Comparison of ENCODE assay signal across 23 mouse cellular contexts in the genomic region with DNA sequence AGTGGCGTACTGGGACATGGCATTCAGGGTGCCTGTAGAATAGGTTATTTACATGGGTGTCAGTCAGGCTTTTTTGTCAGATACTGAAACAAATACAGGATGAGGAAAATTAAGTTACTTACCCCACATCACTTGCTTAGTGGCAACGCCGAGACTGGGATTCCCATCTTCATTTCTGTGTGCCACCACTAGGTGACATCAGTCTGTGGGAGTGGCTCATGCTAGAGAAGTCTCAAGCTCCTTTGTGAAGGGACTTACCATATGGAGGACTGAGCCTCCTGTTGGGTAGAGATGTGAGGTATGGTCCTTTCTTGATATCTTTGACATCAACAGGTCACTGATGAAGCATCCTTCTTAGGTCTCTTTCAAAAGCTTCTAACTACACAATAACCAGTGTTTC.
DNase-seq lines count a peak whose midpoint lies in the region; ATAC-seq and TF ChIP-seq lines count a peak whose summit lies in the region.
"Had no signal": no experiment of that assay in that cellular context is flagged by ENCODE, and none has a peak within 500 bp of the region (broad histone marks: within the 10 kb centered on the region; RNA-seq: fewer than 3 reads in every experiment).

No protein-coding gene starts in this region.

- TF ChIP-seq POLR2A in heart, adult 2 months (IDR thresholded peaks at IDR 0.05; ENCODE audit: insufficient read depth, low read depth, low read length), result no peak

- no peak for DNase-seq in heart, adult 2 months
- no peak for DNase-seq in heart, embryonic 10.5 days (ENCODE audit: low spot score)
- no peak for DNase-seq in lung, embryonic 14.5 days
- DNase-seq in lung, postnatal 25 days (ENCODE audit: low spot score), result no peak
- DNase-seq in ZHBTc4 (ENCODE audit: low read depth, low spot score), result peak; percentile 4
- DNase-seq in stomach, postnatal 0 days (ENCODE audit: low spot score), result no peak
- DNase-seq in thymus, postnatal 14 days, result no peak
- DNase-seq: adrenal gland, postnatal 14 days; B cell, adult 2 months; cerebellum, adult 11 months; embryo, embryonic 11 days; heart, postnatal 10 days; kidney, adult 11 months; thymus, adult 2 months had no signal

- H3K4me1 ChIP-seq in heart, adult 2 months (ENCODE audit: control insufficient read depth, insufficient read depth, low read length), result no peaks in the 10 kb centered on the region
- no peaks in the 10 kb centered on the region for H3K4me1 ChIP-seq in heart, embryonic 10.5 days
- no peaks in the 10 kb centered on the region for H3K4me1 ChIP-seq in lung, embryonic 14.5 days (ENCODE audit: insufficient read depth)
- H3K4me1 ChIP-seq in stomach, postnatal 0 days (replicated peaks; ENCODE audit: control insufficient read depth, insufficient read depth), result no peaks in the 10 kb centered on the region
- H3K4me1 ChIP-seq: forebrain, embryonic 13.5 days; heart, embryonic 12.5 days; hindbrain, embryonic 10.5 days; kidney, embryonic 15.5 days; limb, embryonic 12.5 days; liver, embryonic 12.5 days; lung, embryonic 15.5 days had no signal

- no peak overlapping the region for H3K27ac ChIP-seq in heart, adult 2 months
- no peak overlapping the region for H3K27ac ChIP-seq in heart, embryonic 10.5 days
- H3K27ac ChIP-seq in lung, embryonic 14.5 days (ENCODE audit: low read depth), result no peak overlapping the region
- no peak overlapping the region for H3K27ac ChIP-seq in stomach, postnatal 0 days (replicated peaks)
- H3K27ac ChIP-seq: forebrain, embryonic 13.5 days; hindbrain, embryonic 10.5 days; kidney, embryonic 15.5 days; limb, embryonic 12.5 days; liver, embryonic 12.5 days; lung, embryonic 15.5 days had no signal

- H3K36me3 ChIP-seq in heart, adult 2 months (ENCODE audit: control insufficient read depth, insufficient read depth, low read length), result no peaks in the 10 kb centered on the region
- H3K36me3 ChIP-seq in heart, embryonic 10.5 days, result no peaks in the 10 kb centered on the region
- no peaks in the 10 kb centered on the region for H3K36me3 ChIP-seq in lung, embryonic 14.5 days (ENCODE audit: insufficient read depth)
- H3K36me3 ChIP-seq in stomach, postnatal 0 days (ENCODE audit: control insufficient read depth, insufficient read depth, low read length), result no peaks in the 10 kb centered on the region
- H3K36me3 ChIP-seq: heart, embryonic 12.5 days; hindbrain, embryonic 10.5 days; kidney, embryonic 15.5 days; limb, embryonic 12.5 days; liver, embryonic 12.5 days; lung, embryonic 15.5 days had no signal

- 66% methylated on average over 3 of the region's 3 CpGs for WGBS in heart, adult 2 months
- WGBS in heart, embryonic 10.5 days, result 74% methylated on average over 3 of the region's 3 CpGs
- 60% methylated on average over 3 of the region's 3 CpGs for WGBS in lung, embryonic 14.5 days
- WGBS in stomach, postnatal 0 days, result 69% methylated on average over 3 of the region's 3 CpGs

- H3K4me3 ChIP-seq in heart, adult 2 months, result no peak overlapping the region
- no peak overlapping the region for H3K4me3 ChIP-seq in heart, embryonic 10.5 days
- no peak overlapping the region for H3K4me3 ChIP-seq in lung, embryonic 14.5 days (ENCODE audit: low read depth, low read length)
- no peak overlapping the region for H3K4me3 ChIP-seq in stomach, postnatal 0 days (ENCODE audit: low read depth, low read length)
- H3K4me3 ChIP-seq: forebrain, embryonic 13.5 days; heart, embryonic 12.5 days; hindbrain, embryonic 10.5 days; kidney, embryonic 15.5 days; limb, embryonic 12.5 days; liver, embryonic 12.5 days; lung, embryonic 15.5 days had no signal

- ATAC-seq in lung, embryonic 14.5 days (ENCODE audit: insufficient read depth), result no peak
- no peak for ATAC-seq in stomach, postnatal 0 days (ENCODE audit: low FRiP score, low TSS enrichment)
- ATAC-seq: forebrain, embryonic 13.5 days; liver, embryonic 12.5 days had no signal

- no peaks in the 10 kb centered on the region for H3K9me3 ChIP-seq in heart, embryonic 10.5 days
- no peaks in the 10 kb centered on the region for H3K9me3 ChIP-seq in lung, embryonic 14.5 days (ENCODE audit: low read depth, low read length)
- no peaks in the 10 kb centered on the region for H3K9me3 ChIP-seq in stomach, postnatal 0 days (ENCODE audit: control insufficient read depth, low read length)
- H3K9me3 ChIP-seq: forebrain, embryonic 13.5 days; heart, embryonic 12.5 days; hindbrain, embryonic 10.5 days; kidney, embryonic 15.5 days; limb, embryonic 12.5 days; liver, embryonic 12.5 days; lung, embryonic 15.5 days had no signal

- H3K4me2 ChIP-seq in lung, embryonic 14.5 days, result no peak overlapping the region
- no peak overlapping the region for H3K4me2 ChIP-seq in stomach, postnatal 0 days (replicated peaks; ENCODE audit: low read depth)
- H3K4me2 ChIP-seq: forebrain, embryonic 13.5 days; heart, embryonic 12.5 days; kidney, embryonic 15.5 days; limb, embryonic 12.5 days; liver, embryonic 12.5 days; lung, embryonic 15.5 days; midbrain, embryonic 11.5 days had no signal

- TF ChIP-seq CTCF in heart, adult 2 months (IDR thresholded peaks at IDR 0.05), result peak; percentile 57
- TF ChIP-seq CTCF in lung, embryonic 14.5 days (IDR thresholded peaks at IDR 0.05; ENCODE audit: low read depth), result peak; percentile 30; the same call in 1 of the 2 replicates
- peak; percentile 15; the same call in 1 of the 2 replicates for TF ChIP-seq CTCF in stomach, postnatal 0 days (IDR thresholded peaks at IDR 0.05; ENCODE audit: low read depth)

- intact Hi-C loops in heart, adult 2 months (cut with DNase I), result loop anchor here (2.0 kb wide), 1 partner anchor 272 kb away; no protein-coding TSS in a partner anchor

- H3K27me3 ChIP-seq in heart, adult 2 months (ENCODE audit: control insufficient read depth, insufficient read depth, low read length), result no peaks in the 10 kb centered on the region
- H3K27me3 ChIP-seq in heart, embryonic 10.5 days (ENCODE audit: insufficient read depth, poor library complexity, severe bottlenecking), result no peaks in the 10 kb centered on the region
- no peaks in the 10 kb centered on the region for H3K27me3 ChIP-seq in lung, embryonic 14.5 days (ENCODE audit: insufficient read depth, low read length)
- no peaks in the 10 kb centered on the region for H3K27me3 ChIP-seq in stomach, postnatal 0 days (ENCODE audit: control insufficient read depth, insufficient read depth, low read length)
- H3K27me3 ChIP-seq: CH12.LX; forebrain, embryonic 13.5 days; heart, embryonic 12.5 days; kidney, embryonic 15.5 days; limb, embryonic 12.5 days; liver, embryonic 12.5 days; lung, embryonic 15.5 days had no signal

- no peaks in the 10 kb centered on the region for H3K79me2 ChIP-seq in heart, adult 2 months (replicated peaks; ENCODE audit: control insufficient read depth, insufficient read depth, low read length)

- no peak for TF ChIP-seq EP300 in heart, adult 2 months (IDR thresholded peaks at IDR 0.05; ENCODE audit: insufficient read depth, low read depth, low read length)
- no peak for TF ChIP-seq EP300 in stomach, postnatal 0 days (optimal IDR thresholded peaks at IDR 0.05)

- no peak overlapping the region for H3K9ac ChIP-seq in heart, adult 2 months (ENCODE audit: low read depth, low read length)
- no peak overlapping the region for H3K9ac ChIP-seq in lung, embryonic 14.5 days
- H3K9ac ChIP-seq in stomach, postnatal 0 days (ENCODE audit: low read length), result no peak overlapping the region
- H3K9ac ChIP-seq: forebrain, embryonic 13.5 days; heart, embryonic 12.5 days; kidney, embryonic 15.5 days; limb, embryonic 12.5 days; liver, embryonic 12.5 days; lung, embryonic 15.5 days had no signal
